Mouse (Mus musculus) lung, embryonic 15.5 days (tissue): ENCODE measurements at regions not wholly inside any gene's neighbourhood (a gene's known extent, or its start where the extent isn't known, plus 50 kb on each side); places are given as distances from the start of the nearest gene placed in this dataset.
"Not testable (repeated sequence)": the region's sequence is repeated elsewhere in the genome, so short reads cannot be mapped to it uniquely, and the experiment has no call there.

Source experiments
- ATAC-seq: fragments of 200-750 bp; cut with Nextera tagmentation; 2 replicates; pipeline ENCODE4 v1.8.0; 2017; ENCODE audit warnings: moderate number of reproducible peaks, borderline replicate concordance; ENCODE audit not compliant: low FRiP score, low TSS enrichment; ENCODE audit errors: extremely low read depth
- H3K27ac ChIP-seq: fragments of 300-500 bp; sonication (generic); 2 replicates; pipeline ENCODE4 v1.5.1; 2015; ENCODE audit warnings: moderate library complexity, mild to moderate bottlenecking, inconsistent platforms
- H3K27me3 ChIP-seq: fragments of 300-500 bp; sonication (generic); 2 replicates; pipeline ENCODE4 v1.6.1; 2015; ENCODE audit warnings: inconsistent platforms
- H3K36me3 ChIP-seq: fragments of 300-500 bp; sonication (generic); 2 replicates; pipeline ENCODE4 v1.6.1; 2015; ENCODE audit warnings: inconsistent platforms
- H3K4me1 ChIP-seq: fragments of 300-500 bp; sonication (generic); 2 replicates; pipeline ENCODE4 v1.6.1; 2015; ENCODE audit warnings: inconsistent platforms
- H3K4me2 ChIP-seq: fragments of 300-500 bp; sonication (generic); 2 replicates; pipeline ENCODE4 v1.6.1; 2015; ENCODE audit warnings: inconsistent platforms, mild to moderate bottlenecking, moderate library complexity
- H3K4me3 ChIP-seq: fragments of 300-500 bp; sonication (generic); 2 replicates; pipeline ENCODE4 v1.5.1; 2015; ENCODE audit warnings: mild to moderate bottlenecking, inconsistent platforms
- H3K9ac ChIP-seq: fragments of 300-500 bp; sonication (generic); 2 replicates; pipeline ENCODE4 v1.6.1; 2015; ENCODE audit warnings: inconsistent platforms
- H3K9me3 ChIP-seq: fragments of 300-500 bp; sonication (generic); 2 replicates; pipeline ENCODE4 v1.6.1; 2016; ENCODE audit warnings: inconsistent platforms
- WGBS: fragments of 180-500 bp; shearing (Covaris S2); methylation state at CpG from one replicate; pipeline ENCODE4 v1.1.7; 2015; 5-methylcytosine and 5-hydroxymethylcytosine counted together

GRCm38 (mm10) chr8:28427544-28428135 lies 980.2 kb downstream of the Poteg start:
- Histone ChIP-seq H3K9me3 (no peaks in the 10 kb centered on the region), H3K27me3 (no peaks in the 10 kb centered on the region), H3K27ac (no peak overlapping the region), H3K4me3 (no peak overlapping the region), H3K4me2 (no peak overlapping the region), H3K36me3 (no peaks in the 10 kb centered on the region), H3K4me1 (no peaks in the 10 kb centered on the region), H3K9ac (no peak overlapping the region)
- ATAC-seq = no peak
- 61% methylated on average over 7 of the region's 7 CpGs for WGBS

GRCm38 (mm10) chr8:28473190-28473589 lies 1025.7 kb downstream of the Poteg start:
- ATAC-seq = no peak
- H3K4me1 ChIP-seq = no peaks in the 10 kb centered on the region
- no peak overlapping the region for H3K4me2 ChIP-seq
- H3K9ac ChIP-seq = no peak overlapping the region
- no peak overlapping the region for H3K27ac ChIP-seq
- H3K36me3 ChIP-seq = no peaks in the 10 kb centered on the region
- H3K4me3 ChIP-seq = no peak overlapping the region
- H3K9me3 ChIP-seq = no peaks in the 10 kb centered on the region
- H3K27me3 ChIP-seq = no peaks in the 10 kb centered on the region
- WGBS = 83% methylated on average over 2 of the region's 2 CpGs

GRCm38 (mm10) chr8:28487913-28488312 lies 1040.4 kb downstream of the Poteg start:
- no peak for ATAC-seq
- 70% methylated on average over 3 of the region's 3 CpGs for WGBS
- H3K27ac ChIP-seq = no peak overlapping the region
- no peaks in the 10 kb centered on the region for H3K4me1 ChIP-seq
- H3K27me3 ChIP-seq = no peaks in the 10 kb centered on the region
- no peaks in the 10 kb centered on the region for H3K9me3 ChIP-seq
- no peak overlapping the region for H3K4me2 ChIP-seq
- H3K9ac ChIP-seq = no peak overlapping the region
- H3K36me3 ChIP-seq = no peaks in the 10 kb centered on the region
- no peak overlapping the region for H3K4me3 ChIP-seq

- 68% methylated on average over 5 of the region's 5 CpGs for WGBS
- ATAC-seq = no peak
- no peaks in the 10 kb centered on the region for H3K4me1 ChIP-seq
- H3K4me2 ChIP-seq = no peak overlapping the region
- no peak overlapping the region for H3K9ac ChIP-seq
- H3K4me3 ChIP-seq = no peak overlapping the region
- no peaks in the 10 kb centered on the region for H3K27me3 ChIP-seq
- no peak overlapping the region for H3K27ac ChIP-seq
- no peaks in the 10 kb centered on the region for H3K9me3 ChIP-seq
- no peaks in the 10 kb centered on the region for H3K36me3 ChIP-seq
Observed at GRCm38 (mm10) chr8:28503488-28504319, 1056.2 kb downstream of the Poteg start.

- not testable (repeated sequence) for H3K4me1 ChIP-seq, H3K36me3 ChIP-seq, H3K27ac ChIP-seq, H3K9me3 ChIP-seq, H3K9ac ChIP-seq, H3K4me3 ChIP-seq, H3K27me3 ChIP-seq, ATAC-seq, H3K4me2 ChIP-seq
- WGBS = 64% methylated on average over 1 of the region's 1 CpGs
Observed at GRCm38 (mm10) chr8:28523506-28523905, 1076.0 kb downstream of the Poteg start.

- Histone ChIP-seq H3K4me3 (no peak overlapping the region), H3K27ac (no peak overlapping the region), H3K36me3 (no peaks in the 10 kb centered on the region), H3K9me3 (no peaks in the 10 kb centered on the region; the same call in 1 of the 2 replicates), H3K9ac (no peak overlapping the region), H3K4me2 (no peak overlapping the region), H3K4me1 (no peaks in the 10 kb centered on the region), H3K27me3 (no peaks in the 10 kb centered on the region)
- ATAC-seq = no peak
Observed at GRCm38 (mm10) chr8:28547236-28547635, 1099.8 kb downstream of the Poteg start.

GRCm38 (mm10) chr8:28559881-28560280 lies 1112.4 kb downstream of the Poteg start:
- ATAC-seq = no peak
- Histone ChIP-seq H3K9ac (no peak overlapping the region), H3K4me3 (no peak overlapping the region), H3K4me1 (no peaks in the 10 kb centered on the region), H3K4me2 (no peak overlapping the region), H3K27ac (no peak overlapping the region), H3K36me3 (no peaks in the 10 kb centered on the region), H3K27me3 (no peaks in the 10 kb centered on the region), H3K9me3 (no peaks in the 10 kb centered on the region)
- WGBS = 48% methylated on average over 9 of the region's 9 CpGs

GRCm38 (mm10) chr8:28579250-28579651 lies 1131.8 kb downstream of the Poteg start:
- WGBS = 17% methylated on average over 8 of the region's 8 CpGs
- 0 out of 2 replicates have a peak, but pooled peaks have one; percentile 49 for ATAC-seq
- H3K4me3 ChIP-seq = no peak overlapping the region
- no peaks in the 10 kb centered on the region for H3K36me3 ChIP-seq
- H3K9ac ChIP-seq = no peak overlapping the region
- no peak overlapping the region for H3K27ac ChIP-seq
- H3K27me3 ChIP-seq = no peaks in the 10 kb centered on the region
- no peak overlapping the region for H3K4me2 ChIP-seq
- H3K9me3 ChIP-seq = no peaks in the 10 kb centered on the region
- no peaks in the 10 kb centered on the region for H3K4me1 ChIP-seq

GRCm38 (mm10) chr8:28580821-28581220 lies 1133.4 kb downstream of the Poteg start:
- no peak for ATAC-seq
- 86% methylated on average over 2 of the region's 2 CpGs for WGBS
- H3K4me3 ChIP-seq = no peak overlapping the region

GRCm38 (mm10) chr8:28589999-28590398 lies 1142.5 kb downstream of the Poteg start:
- Histone ChIP-seq H3K4me1 (peaks cover 9% of the 10 kb centered on the region; the same call in 1 of the 2 replicates), H3K9me3 (no peaks in the 10 kb centered on the region), H3K36me3 (no peaks in the 10 kb centered on the region), H3K9ac (no peak overlapping the region), H3K4me2 (no peak overlapping the region), H3K27ac (no peak overlapping the region), H3K4me3 (no peak overlapping the region), H3K27me3 (no peaks in the 10 kb centered on the region)
- ATAC-seq = no peak

More at GRCm38 (mm10) chr8:28580821-28581220, 1133.4 kb downstream of the Poteg start:
- Histone ChIP-seq H3K4me2 (no peak overlapping the region), H3K4me1 (no peaks in the 10 kb centered on the region), H3K36me3 (no peaks in the 10 kb centered on the region), H3K27me3 (no peaks in the 10 kb centered on the region), H3K9ac (no peak overlapping the region), H3K9me3 (no peaks in the 10 kb centered on the region), H3K27ac (no peak overlapping the region)

GRCm38 (mm10) chr8:28593238-28593637 lies 1145.8 kb downstream of the Poteg start:
- no peak for ATAC-seq
- Histone ChIP-seq H3K27me3 (no peaks in the 10 kb centered on the region), H3K4me2 (no peak overlapping the region), H3K36me3 (no peaks in the 10 kb centered on the region), H3K9me3 (no peaks in the 10 kb centered on the region), H3K27ac (no peak overlapping the region; the same call in 1 of the 2 replicates), H3K4me3 (no peak overlapping the region), H3K4me1 (peaks cover 9% of the 10 kb centered on the region; the same call in 1 of the 2 replicates), H3K9ac (no peak overlapping the region)
- 45% methylated on average over 3 of the region's 3 CpGs for WGBS

GRCm38 (mm10) chr8:28594191-28594590 lies 1146.7 kb downstream of the Poteg start:
- no peaks in the 10 kb centered on the region for H3K36me3 ChIP-seq
- no peak overlapping the region for H3K27ac ChIP-seq
- no peak overlapping the region for H3K9ac ChIP-seq
- 17% methylated on average over 12 of the region's 12 CpGs for WGBS
- no peaks in the 10 kb centered on the region for H3K27me3 ChIP-seq
- H3K9me3 ChIP-seq = no peaks in the 10 kb centered on the region
- ATAC-seq = no peak
- peak overlapping the region; percentile 26; the same call in 1 of the 2 replicates for H3K4me2 ChIP-seq
- peaks cover 9% of the 10 kb centered on the region; the same call in 1 of the 2 replicates for H3K4me1 ChIP-seq
- H3K4me3 ChIP-seq = no peak overlapping the region
